22 mouse cellular contexts compared by ENCODE assay signal in the genomic region with DNA sequence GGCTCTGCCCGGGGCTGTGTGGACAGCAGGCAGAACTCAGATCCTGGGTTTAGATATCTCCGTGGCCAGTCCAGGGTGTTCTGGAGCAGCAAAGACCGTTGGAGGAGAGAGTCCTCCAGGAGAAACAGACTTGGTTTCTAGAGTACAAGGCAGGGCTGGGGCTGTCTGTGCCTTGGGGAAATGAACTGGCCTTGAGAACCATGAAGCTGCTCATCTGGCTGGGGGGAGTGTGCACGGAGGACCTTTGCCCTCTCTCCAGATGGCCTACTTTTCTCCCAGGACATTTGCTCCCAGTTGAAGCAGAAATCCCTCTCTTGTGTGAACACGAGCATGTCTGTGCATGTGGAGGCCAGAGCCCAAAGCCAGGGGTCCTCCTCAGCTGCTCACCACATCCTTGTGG.
DNase-seq lines count a peak whose midpoint lies in the region; ATAC-seq and TF ChIP-seq lines count a peak whose summit lies in the region.
"Had no signal": no experiment of that assay in that cellular context is flagged by ENCODE, and none has a peak within 500 bp of the region (broad histone marks: within the 10 kb centered on the region; RNA-seq: fewer than 3 reads in every experiment).

No protein-coding gene starts in this region.

- no peaks in the 10 kb centered on the region for H3K36me3 ChIP-seq in forebrain, embryonic 11.5 days (ENCODE audit: control insufficient read depth, insufficient read depth, low read length)
- peaks cover 7% of the 10 kb centered on the region for H3K36me3 ChIP-seq in forebrain, embryonic 13.5 days (ENCODE audit: poor library complexity, severe bottlenecking)
- no peaks in the 10 kb centered on the region for H3K36me3 ChIP-seq in kidney, postnatal 0 days (ENCODE audit: insufficient read depth, low read length)
- peaks cover 1% of the 10 kb centered on the region for H3K36me3 ChIP-seq in kidney, embryonic 16.5 days (ENCODE audit: insufficient read depth, low read length)
- H3K36me3 ChIP-seq in limb, embryonic 10.5 days: peaks cover 8% of the 10 kb centered on the region
- H3K36me3 ChIP-seq: G1E had no signal

- ATAC-seq in forebrain, embryonic 11.5 days (replicated peaks; ENCODE audit: low FRiP score): no peak
- no peak for ATAC-seq in forebrain, embryonic 13.5 days
- ATAC-seq in kidney, postnatal 0 days (replicated peaks; ENCODE audit: low FRiP score, low read depth): no peak
- ATAC-seq in kidney, embryonic 16.5 days (ENCODE audit: low FRiP score, low TSS enrichment): no peak

- WGBS in forebrain, embryonic 11.5 days: 89% methylated on average over 5 of the region's 5 CpGs
- WGBS in forebrain, embryonic 13.5 days: 84% methylated on average over 5 of the region's 5 CpGs
- 76% methylated on average over 5 of the region's 5 CpGs for WGBS in kidney, postnatal 0 days
- WGBS in kidney, embryonic 16.5 days: 71% methylated on average over 5 of the region's 5 CpGs
- WGBS in limb, embryonic 10.5 days: 68% methylated on average over 5 of the region's 5 CpGs

- H3K4me1 ChIP-seq in forebrain, embryonic 11.5 days (replicated peaks; ENCODE audit: control insufficient read depth, insufficient read depth, low read length): no peaks in the 10 kb centered on the region
- no peaks in the 10 kb centered on the region for H3K4me1 ChIP-seq in forebrain, embryonic 13.5 days
- no peaks in the 10 kb centered on the region for H3K4me1 ChIP-seq in kidney, postnatal 0 days (replicated peaks; ENCODE audit: insufficient read depth, low read length)
- H3K4me1 ChIP-seq in kidney, embryonic 16.5 days (ENCODE audit: insufficient read depth, low read length): 0 out of 2 replicates have a peak, but pooled peaks cover 3% of the 10 kb centered on the region
- peaks cover 33% of the 10 kb centered on the region for H3K4me1 ChIP-seq in limb, embryonic 10.5 days
- H3K4me1 ChIP-seq: embryonic facial prominence, embryonic 15.5 days; lung, embryonic 15.5 days had no signal

- H3K4me3 ChIP-seq in forebrain, embryonic 11.5 days (ENCODE audit: low read depth, low read length): no peak overlapping the region
- H3K4me3 ChIP-seq in forebrain, embryonic 13.5 days: no peak overlapping the region
- no peak overlapping the region for H3K4me3 ChIP-seq in kidney, postnatal 0 days (replicated peaks; ENCODE audit: low read depth, low read length)
- H3K4me3 ChIP-seq in kidney, embryonic 16.5 days (ENCODE audit: low read length): no peak overlapping the region
- H3K4me3 ChIP-seq in limb, embryonic 10.5 days: no peak overlapping the region; the same call in 1 of the 2 replicates
- H3K4me3 ChIP-seq: embryonic facial prominence, embryonic 15.5 days; gastrocnemius, adult 2 months; layer of hippocampus, adult 2 months; left cerebral cortex, adult 2 months; lung, embryonic 15.5 days; myocyte had no signal

- H3K9me3 ChIP-seq in forebrain, embryonic 11.5 days (ENCODE audit: control insufficient read depth, low read length): no peaks in the 10 kb centered on the region
- no peaks in the 10 kb centered on the region for H3K9me3 ChIP-seq in forebrain, embryonic 13.5 days (replicated peaks)
- H3K9me3 ChIP-seq in kidney, postnatal 0 days (replicated peaks; ENCODE audit: low read length): no peaks in the 10 kb centered on the region
- no peaks in the 10 kb centered on the region for H3K9me3 ChIP-seq in kidney, embryonic 16.5 days (ENCODE audit: low read length)
- no peaks in the 10 kb centered on the region for H3K9me3 ChIP-seq in limb, embryonic 10.5 days (replicated peaks)
- H3K9me3 ChIP-seq: embryonic facial prominence, embryonic 15.5 days; G1E; lung, embryonic 15.5 days had no signal

- no peak overlapping the region for H3K9ac ChIP-seq in forebrain, embryonic 11.5 days (ENCODE audit: low read length)
- no peak overlapping the region for H3K9ac ChIP-seq in forebrain, embryonic 13.5 days
- H3K9ac ChIP-seq in kidney, postnatal 0 days (ENCODE audit: low read depth, low read length): 0 out of 2 replicates have a peak overlapping the region, but pooled peaks have one; percentile 13
- H3K9ac ChIP-seq in kidney, embryonic 16.5 days (replicated peaks; ENCODE audit: low read length): no peak overlapping the region
- H3K9ac ChIP-seq: embryonic facial prominence, embryonic 15.5 days; liver, embryonic 14.5 days; lung, embryonic 15.5 days had no signal

- DNase-seq in forebrain, embryonic 11.5 days (ENCODE audit: low spot score): peak; percentile 43
- no peak for DNase-seq in kidney, postnatal 0 days (ENCODE audit: low spot score)
- peak; percentile 32 for DNase-seq in adipocyte (ENCODE audit: low spot score)
- DNase-seq in limb, embryonic 10.5 days (ENCODE audit: low spot score): no peak
- DNase-seq in cerebellum, postnatal 36 days: no peak
- no peak for DNase-seq in lung, postnatal 14 days
- DNase-seq: cerebellum, adult 18-20 months; gastrocnemius, adult 2 months; kidney, adult 18-20 months; left cerebral cortex, postnatal 4 days; right cerebral cortex, postnatal 14 days; spleen, adult 18-20 months; thymus, adult 2 months had no signal

- TF ChIP-seq CTCF in kidney, postnatal 0 days (IDR thresholded peaks at IDR 0.05; ENCODE audit: low read depth): no peak

- H3K27ac ChIP-seq in forebrain, embryonic 11.5 days (ENCODE audit: low read depth, low read length): no peak overlapping the region
- H3K27ac ChIP-seq in forebrain, embryonic 13.5 days: no peak overlapping the region
- H3K27ac ChIP-seq in kidney, postnatal 0 days: no peak overlapping the region
- H3K27ac ChIP-seq in kidney, embryonic 16.5 days (ENCODE audit: low read length): no peak overlapping the region
- H3K27ac ChIP-seq in limb, embryonic 10.5 days: peak overlapping the region; percentile 56
- H3K27ac ChIP-seq: embryonic facial prominence, embryonic 15.5 days; gastrocnemius, adult 2 months; layer of hippocampus, adult 2 months; left cerebral cortex, adult 2 months; liver, embryonic 14.5 days; lung, embryonic 15.5 days had no signal

- H3K4me2 ChIP-seq in forebrain, embryonic 11.5 days (ENCODE audit: low read depth, low read length, severe bottlenecking): no peak overlapping the region
- no peak overlapping the region for H3K4me2 ChIP-seq in forebrain, embryonic 13.5 days
- no peak overlapping the region for H3K4me2 ChIP-seq in kidney, postnatal 0 days (ENCODE audit: low read length)
- H3K4me2 ChIP-seq in kidney, embryonic 16.5 days (replicated peaks; ENCODE audit: low read depth, low read length): no peak overlapping the region
- H3K4me2 ChIP-seq: embryonic facial prominence, embryonic 15.5 days; lung, embryonic 15.5 days had no signal

- no peaks in the 10 kb centered on the region for H3K27me3 ChIP-seq in forebrain, embryonic 11.5 days (ENCODE audit: control insufficient read depth, insufficient read depth, low read length)
- no peaks in the 10 kb centered on the region for H3K27me3 ChIP-seq in forebrain, embryonic 13.5 days
- no peaks in the 10 kb centered on the region for H3K27me3 ChIP-seq in kidney, postnatal 0 days (ENCODE audit: insufficient read depth, low read length)
- H3K27me3 ChIP-seq in kidney, embryonic 16.5 days (ENCODE audit: insufficient read depth, low read length): no peaks in the 10 kb centered on the region
- no peaks in the 10 kb centered on the region for H3K27me3 ChIP-seq in limb, embryonic 10.5 days (ENCODE audit: low read depth, poor library complexity, severe bottlenecking)
- H3K27me3 ChIP-seq: embryonic facial prominence, embryonic 15.5 days; lung, embryonic 15.5 days had no signal

Comparison
In these comparisons a context has a peak if more than half of its experiments do, and no peak if none do; other contexts are left out.
1. DNase-seq: peak in forebrain, embryonic 11.5 days (single experiment) and adipocyte (single experiment); none in kidney, postnatal 0 days (single experiment), limb, embryonic 10.5 days (single experiment), cerebellum, postnatal 36 days (0 of 2) and lung, postnatal 14 days (single experiment).